Mouse (Mus musculus): ENCODE data around the gene Ccdc167. TPM values are rescaled to one million over a fixed set of nuclear protein-coding genes. Genes with fewer than 3 reads are reported as not detected.

Gene Ccdc167
- total RNA-seq, 2 experiments from 2014 or later, result 21.7 to 25.5 TPM

DNA sequence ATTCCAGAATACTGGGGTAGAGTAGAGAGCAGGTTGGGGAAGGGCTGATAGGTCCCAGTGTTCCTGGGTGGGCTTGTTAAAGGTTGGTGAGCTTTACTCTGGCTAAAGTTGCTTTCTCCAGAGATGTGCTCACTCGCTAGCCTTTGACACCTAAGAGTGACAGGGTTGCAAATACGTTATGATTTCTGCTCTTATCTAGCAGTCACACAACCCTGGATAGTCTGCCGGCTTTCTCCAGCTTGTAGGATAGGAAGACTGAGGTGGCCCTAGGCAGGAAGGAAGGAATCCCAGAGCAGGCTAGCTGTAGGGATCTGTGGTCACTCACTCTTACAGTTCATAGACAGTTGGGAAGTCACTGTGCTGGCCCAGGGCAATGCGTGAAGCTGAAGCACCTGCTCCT is 32.6 kb downstream of the Ccdc167 start:
- DNase-seq, result no peak

DNA sequence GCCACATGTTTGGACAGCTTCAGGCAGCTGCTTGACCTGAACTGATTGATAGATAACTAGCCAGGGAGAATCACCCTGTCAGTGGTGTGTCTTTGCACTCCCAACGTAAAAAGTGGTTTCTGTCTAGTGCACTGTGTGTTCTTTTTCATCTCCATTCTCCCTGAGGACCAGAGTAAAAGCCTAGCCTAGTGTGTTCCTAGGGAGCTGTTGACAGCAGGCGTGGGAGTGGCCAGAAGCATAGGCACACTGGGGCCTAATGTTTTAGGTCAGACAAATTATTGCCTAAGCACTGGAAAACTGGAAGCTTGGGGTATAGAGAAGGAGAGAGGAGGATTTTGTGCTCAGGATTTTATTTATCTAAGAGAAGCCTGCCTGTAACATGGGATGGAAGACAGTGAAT is 33.7 kb downstream of the Ccdc167 start:
- DNase-seq, result no peak

DNA sequence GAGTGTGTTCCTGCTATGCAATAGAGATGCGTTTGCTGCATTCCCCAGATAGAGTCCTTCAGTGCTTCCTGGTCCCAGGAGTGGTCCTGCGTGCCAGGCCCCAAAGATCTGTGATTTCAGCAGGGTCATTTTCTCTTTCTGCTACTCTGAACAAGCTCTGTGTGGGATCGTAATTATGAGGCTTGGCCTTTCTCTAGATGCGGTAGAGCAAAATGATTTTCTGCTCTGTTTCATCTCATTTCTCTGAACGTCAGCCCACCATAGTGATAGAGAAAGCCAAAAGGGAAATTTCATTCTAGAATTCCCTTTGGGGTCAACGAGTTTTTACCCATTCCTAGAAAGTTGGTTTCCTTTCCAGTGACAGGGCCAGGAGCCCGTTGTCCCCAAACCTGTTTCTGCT is 34.6 kb downstream of the Ccdc167 start:
- no peak for DNase-seq

DNA sequence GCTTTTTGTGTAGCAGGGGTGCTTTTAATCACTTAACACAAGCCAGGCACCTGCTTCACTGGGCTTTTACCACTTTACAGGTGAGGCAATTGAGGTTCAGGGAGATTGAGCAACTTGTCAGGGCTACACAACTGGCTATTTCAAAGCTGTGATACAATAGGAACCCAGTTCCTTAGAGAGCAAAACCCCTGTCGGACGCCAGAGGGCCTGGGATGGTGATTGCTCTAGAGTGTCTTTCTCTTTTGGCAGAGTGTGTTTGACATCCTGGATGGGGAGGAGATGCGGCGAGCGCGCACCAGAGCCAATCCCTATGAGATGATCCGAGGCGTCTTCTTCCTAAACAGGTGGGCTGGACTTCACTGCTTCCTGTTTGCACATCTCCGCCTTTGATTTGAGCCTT is 35.2 kb downstream of the Ccdc167 start:
- no peak for DNase-seq

- DNase-seq, result no peak
Observed at GRCm38 (mm10) chr17:29680921-29681320, 35.9 kb downstream of the Ccdc167 start.

DNA sequence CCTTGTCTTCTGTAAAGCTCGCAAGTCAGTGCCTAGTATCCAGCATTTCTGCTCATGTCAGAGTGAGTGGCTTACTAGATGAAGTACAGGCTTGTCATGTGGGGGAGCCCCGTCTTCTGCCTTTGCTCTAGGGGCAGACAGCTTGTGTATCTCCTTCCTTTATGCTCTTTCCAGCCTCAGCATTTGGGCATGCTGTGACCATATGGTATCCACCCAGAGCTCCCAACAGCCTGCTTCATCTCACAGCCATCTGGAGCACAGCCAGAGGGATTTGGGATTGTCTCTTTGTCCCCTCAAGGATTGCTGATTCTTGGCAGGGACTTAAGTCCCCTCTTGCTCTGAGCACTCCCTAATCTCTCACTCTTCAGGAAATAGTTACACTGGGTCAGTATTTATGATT is 36.7 kb downstream of the Ccdc167 start:
- DNase-seq, result no peak

- no peak for DNase-seq
Observed at GRCm38 (mm10) chr17:29679038-29679767, 37.6 kb downstream of the Ccdc167 start.

DNA sequence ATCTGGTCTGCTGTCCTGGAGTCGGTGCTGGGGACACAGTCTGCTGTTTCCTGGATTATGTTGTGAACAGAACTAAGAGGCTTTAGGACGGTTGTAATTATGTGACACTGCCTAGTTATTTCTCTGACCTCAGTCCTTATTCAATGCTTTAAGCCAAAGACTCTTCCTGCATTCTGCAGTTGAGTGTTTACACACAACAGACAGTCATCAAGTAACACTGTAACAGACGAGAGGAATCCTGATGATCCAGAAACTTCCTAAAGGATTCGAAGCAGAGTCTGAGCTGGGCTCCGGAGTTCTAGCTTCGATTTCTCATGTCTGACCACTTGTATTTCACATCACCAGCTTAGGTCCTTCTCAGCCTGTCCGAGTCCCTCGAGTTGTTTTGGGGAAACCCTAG is 38.3 kb downstream of the Ccdc167 start:
- no peak for DNase-seq

GRCm38 (mm10) chr17:29673325-29673724 is 43.5 kb downstream of the Ccdc167 start:
- DNase-seq, result no peak

DNA sequence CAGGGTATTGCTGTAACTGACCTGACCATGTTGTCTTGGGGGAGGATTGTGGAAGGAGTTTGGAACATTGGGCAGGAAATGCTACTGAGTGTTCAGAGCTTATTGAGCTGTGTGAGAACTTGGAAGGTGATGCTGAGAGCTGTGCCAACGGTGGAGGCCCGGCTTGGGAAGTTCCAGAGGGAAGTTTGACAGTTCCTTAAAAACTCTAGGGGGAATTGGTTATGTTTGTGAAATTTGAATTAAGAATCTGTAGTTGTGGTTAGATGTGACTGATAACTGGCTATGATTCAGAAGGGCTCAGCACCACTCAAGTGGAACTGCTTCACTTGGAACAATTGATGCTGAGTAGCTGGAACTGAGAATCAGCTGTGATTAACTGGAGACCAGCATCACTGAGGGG is 45.8 kb downstream of the Ccdc167 start:
- no peak for DNase-seq

GRCm38 (mm10) chr17:29669936-29670335 is 46.9 kb downstream of the Ccdc167 start:
- DNase-seq, result no peak

- DNase-seq, result no peak
Observed at GRCm38 (mm10) chr17:29669030-29669429, 47.8 kb downstream of the Ccdc167 start.

DNA sequence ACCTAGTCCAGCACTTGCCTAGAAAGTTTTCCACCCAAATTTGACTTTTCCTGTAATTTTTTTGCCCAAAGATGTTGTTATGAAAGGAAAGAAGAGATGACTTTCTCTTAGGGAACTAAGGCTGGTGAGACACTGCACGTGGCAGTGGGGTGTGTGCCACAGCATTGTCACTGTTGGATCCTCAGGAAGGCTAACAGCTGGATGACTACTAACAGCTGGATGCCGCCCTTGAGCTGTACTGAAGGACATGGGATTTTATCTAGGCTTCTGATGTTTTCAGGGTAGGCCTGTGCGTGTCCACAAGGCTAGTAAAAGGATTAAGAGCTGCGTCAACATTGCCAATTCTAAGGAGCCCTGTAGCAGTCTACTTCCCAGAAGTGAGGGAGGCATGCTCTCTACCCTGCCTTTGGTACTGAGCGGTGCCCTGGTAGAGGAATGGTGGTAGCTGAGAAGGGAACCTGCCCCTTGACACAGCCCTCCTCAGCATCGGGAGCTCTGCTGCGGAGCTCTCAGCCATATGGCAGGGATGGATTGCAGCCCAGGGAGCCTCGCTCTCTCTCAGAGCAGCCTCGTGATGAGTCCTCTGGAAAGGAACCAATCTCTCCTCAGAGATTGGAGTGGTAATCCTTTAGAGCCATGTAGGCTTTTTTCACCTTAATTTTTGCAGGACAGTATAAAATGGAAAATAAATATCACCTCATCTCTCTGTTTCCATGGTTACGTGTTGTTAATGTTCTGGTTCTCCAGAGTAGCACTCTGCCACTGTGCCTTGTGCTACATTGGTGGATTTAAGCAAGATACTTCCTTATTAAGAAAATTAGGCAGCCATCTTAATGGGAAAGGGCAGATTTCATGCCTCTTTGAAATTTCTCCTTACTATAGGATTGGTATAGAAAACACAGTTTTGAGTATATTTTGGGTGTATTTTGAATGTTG is 48.5 kb downstream of the Ccdc167 start:
- DNase-seq, result peak; percentile 36 to 42

DNA sequence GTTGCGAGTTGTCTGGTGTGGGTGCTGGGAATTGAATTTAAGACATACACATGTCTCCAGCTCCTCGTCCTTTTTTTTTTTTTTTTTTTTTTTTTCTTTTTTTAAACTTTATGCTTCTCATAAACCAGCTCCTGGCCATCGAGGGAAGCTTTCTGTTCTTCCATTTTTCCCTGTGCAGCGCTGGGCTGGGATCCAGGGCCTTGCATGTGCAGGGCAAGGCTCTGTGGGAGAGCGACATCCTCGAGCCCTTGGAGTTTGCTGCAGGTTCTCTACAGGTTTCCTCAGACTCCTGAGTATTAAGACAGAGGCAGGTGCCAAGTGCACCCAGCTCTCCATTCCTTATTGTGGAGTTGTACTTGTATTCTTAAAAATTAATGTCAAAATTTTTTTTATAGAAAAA is 54.7 kb downstream of the Ccdc167 start:
- DNase-seq, result no peak

GRCm38 (mm10) chr17:29660762-29661391 is 56.0 kb downstream of the Ccdc167 start:
- DNase-seq, result no peak

- DNase-seq, result peak; percentile 95 to 96
Observed at GRCm38 (mm10) chr17:29660076-29660761, 56.6 kb downstream of the Ccdc167 start, which contains the start of gene Cmtr1. Cmtr1 (plus strand) TSS chr17:29660595.

GRCm38 (mm10) chr17:29658249-29658648 is 58.6 kb downstream of the Ccdc167 start:
- DNase-seq, result no peak

DNA sequence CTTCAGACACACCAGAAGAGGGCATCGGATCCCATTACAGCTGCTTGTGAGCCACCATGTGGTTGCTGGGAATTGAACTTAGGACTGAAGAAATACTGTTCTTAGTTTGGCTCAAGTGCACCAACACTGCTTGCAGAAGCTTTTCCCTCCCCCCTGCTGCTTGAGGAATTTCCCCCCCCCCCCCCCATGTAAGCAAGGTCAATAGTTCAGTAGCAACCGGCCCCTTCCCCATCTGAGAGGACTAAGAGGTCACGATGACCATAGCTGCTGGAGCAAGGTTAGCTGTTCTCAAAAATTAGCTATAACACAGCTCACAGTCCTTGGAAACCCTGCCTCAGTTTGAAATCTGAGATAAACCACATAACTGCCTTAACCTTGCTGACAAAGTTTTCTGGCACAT is 74.6 kb downstream of the Ccdc167 start:
- DNase-seq, result no peak

DNA sequence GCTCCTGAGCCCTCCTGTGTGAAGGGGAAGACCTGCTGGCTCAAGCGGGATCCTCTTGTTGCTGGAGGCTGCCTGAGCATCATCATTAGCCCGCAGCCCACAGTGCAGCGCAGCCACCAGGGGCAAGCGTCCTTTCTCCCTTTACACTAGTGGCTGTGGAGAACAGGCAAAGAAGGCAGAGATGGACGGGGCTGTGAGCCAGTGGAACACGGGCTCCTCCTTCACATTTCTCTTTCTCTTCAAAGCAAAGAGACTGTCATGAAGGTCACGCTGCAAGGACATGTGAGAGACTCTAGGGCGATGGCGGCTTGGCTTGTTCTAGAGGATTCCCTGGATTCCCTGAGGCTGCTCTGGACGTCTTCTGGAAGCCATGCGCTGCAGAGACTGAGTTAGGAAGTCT is 75.9 kb downstream of the Ccdc167 start:
- DNase-seq, result no peak

- DNase-seq, result no peak
Observed at GRCm38 (mm10) chr17:29637895-29638294, 78.9 kb downstream of the Ccdc167 start.

- no peak for DNase-seq
Observed at GRCm38 (mm10) chr17:29637377-29637776, 79.5 kb downstream of the Ccdc167 start.
